Mouse (Mus musculus) frontal cortex, postnatal 10 days (tissue): Measurements from ENCODE around the gene Tango2.

Source experiments
- DNase-seq, 2 experiments: peaks; one replicate each; pipeline ENCODE4 v3.0.0; 2022; ENCODE audit warnings: low spot score in 2 of 2, mixed read lengths in 1 of 2

Tango2 gene

DNA sequence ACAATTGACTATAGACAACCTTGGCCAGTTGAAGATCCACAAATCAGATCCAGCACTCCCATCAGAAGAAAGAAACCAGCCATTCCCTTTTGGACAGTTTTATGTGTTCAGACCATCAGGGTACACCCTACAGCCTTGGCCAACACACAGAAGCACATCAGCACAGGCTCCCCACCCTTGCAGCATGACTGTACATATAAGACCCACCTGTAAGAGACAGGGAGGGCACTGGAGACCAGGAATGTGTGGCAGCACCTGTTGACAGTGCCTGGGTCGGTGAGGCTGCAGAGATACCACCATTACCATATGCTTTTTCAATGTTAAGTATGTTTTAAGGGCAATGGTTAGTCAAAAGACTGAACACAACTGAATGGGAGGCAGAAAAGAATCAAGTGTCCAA lies 94.0 kb downstream of the Tango2 start:
- DNase-seq, result no peak

DNA sequence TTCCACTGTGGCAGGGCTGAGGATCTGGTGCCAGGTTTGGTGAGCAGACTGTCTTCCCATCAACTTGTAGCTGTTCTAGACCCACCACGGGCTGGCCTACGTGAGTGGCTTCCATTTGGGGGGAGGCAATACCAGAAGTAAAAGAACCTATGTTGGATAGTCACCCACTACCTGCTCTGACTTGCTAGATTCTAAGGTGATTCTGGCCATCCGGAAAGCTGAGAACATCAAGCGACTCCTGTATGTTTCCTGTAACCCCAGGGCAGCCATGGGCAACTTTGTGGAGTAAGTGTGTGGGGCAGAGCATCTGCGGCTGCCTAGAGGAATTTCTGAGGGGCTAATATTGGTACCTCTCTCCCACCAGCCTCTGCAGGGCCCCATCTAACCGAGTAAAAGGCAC lies 95.2 kb downstream of the Tango2 start:
- no peak for DNase-seq

DNA sequence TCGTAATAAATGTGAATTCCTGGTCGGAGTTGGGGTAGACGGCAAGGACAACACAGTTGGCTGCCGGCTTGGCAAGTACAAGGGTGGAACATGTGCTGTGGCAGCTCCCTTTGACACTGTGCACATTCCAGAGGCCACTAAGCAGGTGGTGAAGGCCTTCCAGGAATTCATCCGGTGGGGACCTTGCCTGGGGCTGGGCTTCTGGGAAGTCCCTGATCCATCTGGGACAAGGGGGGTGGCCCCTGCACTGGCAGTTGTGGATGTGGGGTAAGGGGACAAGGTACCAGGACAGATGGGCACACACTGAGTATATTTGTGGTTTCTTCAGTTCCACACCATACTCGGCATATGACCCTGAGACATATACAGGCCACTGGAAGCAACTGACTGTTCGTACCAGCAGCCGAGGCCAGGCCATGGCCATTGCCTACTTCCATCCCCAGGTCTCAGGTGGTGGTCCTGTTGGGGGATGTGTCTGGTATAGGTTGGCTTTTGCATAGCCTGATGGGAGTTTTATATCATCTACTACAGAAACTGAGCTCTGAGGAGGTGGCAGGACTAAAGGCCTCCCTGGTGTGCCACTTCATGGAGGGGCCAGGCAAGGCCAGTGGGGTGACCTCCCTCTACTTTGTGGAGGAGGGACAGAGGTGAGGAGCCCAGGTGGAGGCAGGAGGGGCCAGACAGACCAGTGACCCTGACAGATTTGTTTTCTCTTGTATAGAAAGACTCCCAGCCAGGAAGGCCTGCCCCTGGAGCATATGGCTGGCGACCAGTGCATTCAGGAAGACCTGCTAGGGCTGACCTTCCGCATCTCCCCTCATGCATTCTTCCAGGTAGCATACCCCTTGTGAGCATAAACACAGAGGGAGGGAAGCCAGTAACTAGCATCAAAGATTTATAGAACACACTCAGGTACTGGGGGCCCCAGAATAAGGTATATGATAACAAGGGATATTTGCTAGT lies 96.8 kb downstream of the Tango2 start:
- DNase-seq, result no peak
